Mouse (Mus musculus) myocyte (in vitro differentiated cells): Measurements from ENCODE around the gene Myo18a.
A peak's percentile ranks its signal among the peaks of the same experiment; 100 is the strongest.

Experiments
- CEBPB ChIP-seq: IDR thresholded peaks from 2 replicates; pipeline ENCODE4 v1.6.1; 2011; ENCODE audit warnings: mild to moderate bottlenecking, moderate library complexity; ENCODE audit not compliant: poor library complexity, insufficient read depth, severe bottlenecking
- E2F4 ChIP-seq: IDR thresholded peaks from one replicate; pipeline ENCODE4 v1.6.1; 2011; ENCODE audit warnings: mild to moderate bottlenecking, control low read depth, moderate library complexity; ENCODE audit not compliant: insufficient read depth
- MAX ChIP-seq: IDR thresholded peaks from one replicate; pipeline ENCODE4 v1.6.1; 2011; ENCODE audit warnings: low read depth, mild to moderate bottlenecking, control low read depth
- MYOD1 ChIP-seq, 3 experiments: IDR thresholded peaks; one replicate each; pipeline ENCODE4 v1.6.1; 2011; ENCODE audit warnings: control low read depth in 2 of 3, low read depth in 2 of 3, mild to moderate bottlenecking in 2 of 3, moderate library complexity in 1 of 3; ENCODE audit not compliant: insufficient read length in 2 of 3, control insufficient read depth in 1 of 3
- MYOG ChIP-seq, 3 experiments: IDR thresholded peaks; one replicate each; pipeline ENCODE4 v1.6.1; 2011; ENCODE audit warnings: control low read depth in 2 of 3, low read depth in 2 of 3, mild to moderate bottlenecking in 2 of 3; ENCODE audit not compliant: insufficient read length in 2 of 3, control insufficient read depth in 1 of 3, insufficient read depth in 1 of 3
- POLR2A ChIP-seq: IDR thresholded peaks from one replicate; pipeline ENCODE4 v1.6.1; 2011; ENCODE audit warnings: low read depth, mild to moderate bottlenecking, control low read depth, moderate library complexity; ENCODE audit not compliant: insufficient read length
- POLR2AphosphoS2 ChIP-seq: IDR thresholded peaks from one replicate; pipeline ENCODE4 v1.6.1; 2011; ENCODE audit warnings: low read depth, control low read depth; ENCODE audit not compliant: insufficient read length
- SRF ChIP-seq: IDR thresholded peaks from one replicate; pipeline ENCODE4 v1.6.1; 2011; ENCODE audit warnings: low read depth; ENCODE audit not compliant: control insufficient read depth, insufficient read length
- TCF12 ChIP-seq: IDR thresholded peaks from one replicate; pipeline ENCODE4 v1.6.1; 2011; ENCODE audit warnings: mild to moderate bottlenecking, control low read depth; ENCODE audit not compliant: poor library complexity, insufficient read depth, severe bottlenecking
- TCF3 ChIP-seq: IDR thresholded peaks from one replicate; pipeline ENCODE4 v1.6.1; 2011; ENCODE audit warnings: low read depth, control low read depth; ENCODE audit not compliant: insufficient read length
- USF1 ChIP-seq: IDR thresholded peaks from one replicate; pipeline ENCODE4 v1.6.1; 2011; ENCODE audit warnings: low read depth, mild to moderate bottlenecking, control low read depth, moderate library complexity

DNA sequence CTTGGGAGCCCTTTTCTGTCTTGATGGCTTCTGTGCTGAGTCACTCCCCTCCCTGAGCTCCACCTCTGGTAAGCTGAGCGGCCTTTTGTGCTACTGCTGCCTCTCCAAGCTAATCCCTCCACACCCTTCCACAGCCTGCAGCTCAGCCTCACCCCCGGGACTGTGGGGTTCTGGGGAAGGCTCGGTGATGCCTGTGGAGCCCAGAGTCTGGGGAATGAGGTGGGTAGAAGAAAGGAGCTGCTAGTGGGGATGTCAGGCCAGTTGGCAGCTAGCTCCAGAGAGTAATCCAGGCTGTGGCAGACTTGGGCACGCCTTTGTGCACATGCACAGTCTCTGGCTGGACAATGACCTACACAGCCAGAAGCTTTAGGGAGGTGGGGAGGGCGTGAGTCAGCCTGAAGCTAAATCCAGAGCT is 45.0 kb downstream of the Myo18a start:
- TF ChIP-seq POLR2A (peak; percentile 36), E2F4 (no peak), POLR2AphosphoS2 (no peak), USF1 (no peak), TCF12 (no peak), MAX (no peak), MYOD1 (IDR thresholded peaks at IDR 0.05; ENCODE audit: control insufficient read depth in 1 of 3, insufficient read length in 2 of 3, low read depth in 2 of 3) (peak in 2 of 3 experiments; percentile 17 to 46), CEBPB (no peak), MYOG (IDR thresholded peaks at IDR 0.05; ENCODE audit: control insufficient read depth in 1 of 3, insufficient read depth in 1 of 3, insufficient read length in 2 of 3, low read depth in 2 of 3) (peak in 1 of 3 experiments; percentile 61), TCF3 (no peak), SRF (no peak)
